Mouse (Mus musculus): ENCODE measurements around the gene Pfkm. TPM values are rescaled to one million over a fixed set of nuclear protein-coding genes. Genes with fewer than 3 reads are reported as not detected.
A peak's percentile ranks its signal among the peaks of the same experiment; 100 is the strongest.

Pfkm gene
- polyA plus RNA-seq, 1 experiment from 2014 or later: 49.2 TPM

- ATAC-seq (ENCODE audit: insufficient number of reproducible peaks, low FRiP score, low TSS enrichment, low read depth): no peak
- H3K9me3 ChIP-seq (replicated peaks): no peaks in the 10 kb centered on the region
- no peak overlapping the region for H3K4me3 ChIP-seq (replicated peaks)
- no peaks in the 10 kb centered on the region for H3K27me3 ChIP-seq
- peaks cover 9% of the 10 kb centered on the region for H3K4me1 ChIP-seq
- H3K4me2 ChIP-seq (replicated peaks): no peak overlapping the region
- no peak overlapping the region for H3K27ac ChIP-seq (replicated peaks)
- peaks cover 40% of the 10 kb centered on the region for H3K36me3 ChIP-seq
- H3K9ac ChIP-seq: no peak overlapping the region
- WGBS: 78% methylated on average over 9 of the region's 10 CpGs
These were observed 50.1 kb downstream of the Pfkm start for GRCm38 (mm10) chr15:98142515-98142914.

GRCm38 (mm10) chr15:98144861-98145507 is 52.6 kb downstream of the Pfkm start:
- H3K36me3 ChIP-seq: peaks cover 20% of the 10 kb centered on the region
- peak overlapping the region; percentile 70 for H3K4me2 ChIP-seq (replicated peaks)
- H3K4me3 ChIP-seq (replicated peaks): peak overlapping the region; percentile 98
- H3K4me1 ChIP-seq: peaks cover 9% of the 10 kb centered on the region
- peak overlapping the region; percentile 84 for H3K27ac ChIP-seq (replicated peaks)
- no peaks in the 10 kb centered on the region for H3K27me3 ChIP-seq
- no peaks in the 10 kb centered on the region for H3K9me3 ChIP-seq (replicated peaks)
- ATAC-seq (ENCODE audit: insufficient number of reproducible peaks, low FRiP score, low TSS enrichment, low read depth): peak; percentile 55
- peak overlapping the region; percentile 88 for H3K9ac ChIP-seq
- WGBS: 0% methylated on average over 35 of the region's 36 CpGs

- no peaks in the 10 kb centered on the region for H3K27me3 ChIP-seq
- ATAC-seq (ENCODE audit: insufficient number of reproducible peaks, low FRiP score, low TSS enrichment, low read depth): peak; percentile 92
- peaks cover 13% of the 10 kb centered on the region for H3K36me3 ChIP-seq
- H3K4me1 ChIP-seq: peaks cover 9% of the 10 kb centered on the region
- H3K27ac ChIP-seq (replicated peaks): peak overlapping the region; percentile 84
- H3K9ac ChIP-seq: peak overlapping the region; percentile 88
- no peaks in the 10 kb centered on the region for H3K9me3 ChIP-seq (replicated peaks)
- H3K4me3 ChIP-seq (replicated peaks): peak overlapping the region; percentile 98
- under 1% methylated on average over 38 of the region's 38 CpGs for WGBS
- H3K4me2 ChIP-seq (replicated peaks): peak overlapping the region; percentile 70
These were observed 53.3 kb downstream of the Pfkm start for GRCm38 (mm10) chr15:98145559-98146181.

GRCm38 (mm10) chr15:98148356-98148755 is 56.0 kb downstream of the Pfkm start:
- Histone ChIP-seq H3K27me3 (no peaks in the 10 kb centered on the region), H3K36me3 (no peaks in the 10 kb centered on the region), H3K9me3 (replicated peaks) (no peaks in the 10 kb centered on the region), H3K9ac (no peak overlapping the region), H3K4me3 (replicated peaks) (no peak overlapping the region), H3K4me1 (peaks cover 9% of the 10 kb centered on the region), H3K27ac (replicated peaks) (no peak overlapping the region), H3K4me2 (replicated peaks) (no peak overlapping the region)
- no peak for ATAC-seq (ENCODE audit: insufficient number of reproducible peaks, low FRiP score, low TSS enrichment, low read depth)
- 78% methylated on average over 3 of the region's 3 CpGs for WGBS

- WGBS: 46% methylated on average over 10 of the region's 10 CpGs
- ATAC-seq (ENCODE audit: insufficient number of reproducible peaks, low FRiP score, low TSS enrichment, low read depth): no peak
- H3K4me3 ChIP-seq (replicated peaks): no peak overlapping the region
- no peak overlapping the region; the same call in 1 of the 2 replicates for H3K27ac ChIP-seq (replicated peaks)
- H3K36me3 ChIP-seq: no peaks in the 10 kb centered on the region
- no peak overlapping the region for H3K4me2 ChIP-seq (replicated peaks)
- H3K9me3 ChIP-seq (replicated peaks): no peaks in the 10 kb centered on the region
- H3K4me1 ChIP-seq: peaks cover 7% of the 10 kb centered on the region
- no peaks in the 10 kb centered on the region for H3K27me3 ChIP-seq
- H3K9ac ChIP-seq: no peak overlapping the region
These were observed 56.8 kb downstream of the Pfkm start for GRCm38 (mm10) chr15:98149166-98149602.

- no peaks in the 10 kb centered on the region for H3K9me3 ChIP-seq (replicated peaks)
- H3K27ac ChIP-seq (replicated peaks): no peak overlapping the region
- no peak overlapping the region for H3K4me3 ChIP-seq (replicated peaks)
- no peak for ATAC-seq (ENCODE audit: insufficient number of reproducible peaks, low FRiP score, low TSS enrichment, low read depth)
- no peaks in the 10 kb centered on the region for H3K36me3 ChIP-seq
- H3K27me3 ChIP-seq: no peaks in the 10 kb centered on the region
- no peak overlapping the region for H3K4me2 ChIP-seq (replicated peaks)
- 44% methylated on average over 7 of the region's 7 CpGs for WGBS
- H3K9ac ChIP-seq: no peak overlapping the region
- no peaks in the 10 kb centered on the region for H3K4me1 ChIP-seq
These were observed 60.5 kb downstream of the Pfkm start for GRCm38 (mm10) chr15:98152916-98153315.

- Histone ChIP-seq H3K9me3 (replicated peaks) (no peaks in the 10 kb centered on the region), H3K27ac (replicated peaks) (no peak overlapping the region), H3K9ac (no peak overlapping the region), H3K4me1 (no peaks in the 10 kb centered on the region), H3K4me2 (replicated peaks) (no peak overlapping the region), H3K4me3 (replicated peaks) (no peak overlapping the region), H3K36me3 (no peaks in the 10 kb centered on the region), H3K27me3 (no peaks in the 10 kb centered on the region)
- ATAC-seq (ENCODE audit: insufficient number of reproducible peaks, low FRiP score, low TSS enrichment, low read depth): no peak
- 29% methylated on average over 3 of the region's 3 CpGs for WGBS
These were observed 61.2 kb downstream of the Pfkm start for GRCm38 (mm10) chr15:98153625-98154024.

GRCm38 (mm10) chr15:98154146-98154545 is 61.8 kb downstream of the Pfkm start:
- Histone ChIP-seq H3K27me3 (no peaks in the 10 kb centered on the region), H3K4me1 (no peaks in the 10 kb centered on the region), H3K27ac (replicated peaks) (no peak overlapping the region), H3K9me3 (replicated peaks) (no peaks in the 10 kb centered on the region), H3K36me3 (no peaks in the 10 kb centered on the region), H3K9ac (no peak overlapping the region), H3K4me2 (replicated peaks) (no peak overlapping the region), H3K4me3 (replicated peaks) (no peak overlapping the region)
- ATAC-seq (ENCODE audit: insufficient number of reproducible peaks, low FRiP score, low TSS enrichment, low read depth): no peak
- WGBS: 59% methylated on average over 4 of the region's 4 CpGs

GRCm38 (mm10) chr15:98154631-98155030 is 62.2 kb downstream of the Pfkm start:
- Histone ChIP-seq H3K4me2 (replicated peaks) (no peak overlapping the region), H3K9ac (no peak overlapping the region), H3K27me3 (no peaks in the 10 kb centered on the region), H3K4me3 (replicated peaks) (no peak overlapping the region), H3K36me3 (no peaks in the 10 kb centered on the region), H3K27ac (replicated peaks) (no peak overlapping the region), H3K4me1 (no peaks in the 10 kb centered on the region), H3K9me3 (replicated peaks) (no peaks in the 10 kb centered on the region)
- 77% methylated on average over 3 of the region's 3 CpGs for WGBS
- no peak for ATAC-seq (ENCODE audit: insufficient number of reproducible peaks, low FRiP score, low TSS enrichment, low read depth)

GRCm38 (mm10) chr15:98155272-98155671 is 62.9 kb downstream of the Pfkm start:
- no peaks in the 10 kb centered on the region for H3K27me3 ChIP-seq
- no peak overlapping the region for H3K4me2 ChIP-seq (replicated peaks)
- ATAC-seq (ENCODE audit: insufficient number of reproducible peaks, low FRiP score, low TSS enrichment, low read depth): no peak
- no peak overlapping the region for H3K9ac ChIP-seq
- H3K4me1 ChIP-seq: no peaks in the 10 kb centered on the region
- no peaks in the 10 kb centered on the region for H3K9me3 ChIP-seq (replicated peaks)
- no peak overlapping the region for H3K27ac ChIP-seq (replicated peaks)
- H3K36me3 ChIP-seq: no peaks in the 10 kb centered on the region
- H3K4me3 ChIP-seq (replicated peaks): no peak overlapping the region
- WGBS: 96% methylated on average over 5 of the region's 5 CpGs

GRCm38 (mm10) chr15:98155944-98156343 is 63.6 kb downstream of the Pfkm start:
- WGBS: 48% methylated on average over 4 of the region's 4 CpGs

GRCm38 (mm10) chr15:98157253-98157652 is 64.9 kb downstream of the Pfkm start:
- Histone ChIP-seq H3K9ac (no peak overlapping the region), H3K27ac (replicated peaks) (no peak overlapping the region), H3K36me3 (no peaks in the 10 kb centered on the region), H3K4me2 (replicated peaks) (no peak overlapping the region), H3K27me3 (no peaks in the 10 kb centered on the region), H3K4me3 (replicated peaks) (no peak overlapping the region), H3K9me3 (replicated peaks) (no peaks in the 10 kb centered on the region), H3K4me1 (no peaks in the 10 kb centered on the region)
- 69% methylated on average over 1 of the region's 1 CpGs for WGBS
- no peak for ATAC-seq (ENCODE audit: insufficient number of reproducible peaks, low FRiP score, low TSS enrichment, low read depth)

More at GRCm38 (mm10) chr15:98155944-98156343, 63.6 kb downstream of the Pfkm start:
- no peaks in the 10 kb centered on the region for H3K9me3 ChIP-seq (replicated peaks)
- no peaks in the 10 kb centered on the region for H3K27me3 ChIP-seq
- H3K27ac ChIP-seq (replicated peaks): no peak overlapping the region
- no peak overlapping the region for H3K4me2 ChIP-seq (replicated peaks)
- no peaks in the 10 kb centered on the region for H3K36me3 ChIP-seq
- no peak overlapping the region for H3K4me3 ChIP-seq (replicated peaks)
- H3K4me1 ChIP-seq: no peaks in the 10 kb centered on the region
- no peak for ATAC-seq (ENCODE audit: insufficient number of reproducible peaks, low FRiP score, low TSS enrichment, low read depth)
- no peak overlapping the region for H3K9ac ChIP-seq
